Mouse (Mus musculus) brain, embryonic 14.5 days (tissue): Measurements from ENCODE around the gene H2afx. TPM values are rescaled to one million over a fixed set of nuclear protein-coding genes. Genes with fewer than 3 reads are reported as not detected.
"Not testable (repeated sequence)": the region's sequence is repeated elsewhere in the genome, so short reads cannot be mapped to it uniquely, and the experiment has no call there.

Experiments used
- DNase-seq: peaks from one replicate; pipeline ENCODE4 v3.0.0-alpha.2; 2011; ENCODE audit warnings: low read depth
- CTCF ChIP-seq: fragments of 200-500 bp; IDR thresholded peaks from 2 replicates; pipeline ENCODE4 v1.5.1; 2012; ENCODE audit warnings: inconsistent platforms, mild to moderate bottlenecking, moderate library complexity, borderline replicate concordance; ENCODE audit not compliant: insufficient read depth, insufficient read length; ENCODE audit errors: extremely low read depth
- POLR2A ChIP-seq: fragments of 200-500 bp; IDR thresholded peaks from 2 replicates; pipeline ENCODE4 v1.6.1; 2012; ENCODE audit warnings: mild to moderate bottlenecking, inconsistent platforms, borderline replicate concordance; ENCODE audit not compliant: poor library complexity, insufficient read depth, insufficient read length, severe bottlenecking; ENCODE audit errors: extremely low read depth
- polyA plus RNA-seq: library from polyadenylated mRNA; depleted of rRNA; stranded (reverse); fragments of >200 nt; gene quantifications from 2 replicates; pipeline ENCODE4 v1.2.3, GENCODE M21; 2012; rRNA removed

H2afx gene
- polyA plus RNA-seq, result 223 and 342 TPM in 2 replicates

GRCm38 (mm10) chr9:44334396-44335330 lies at the start of gene H2afx:
Gene H2afx, plus strand, starts transcription at chr9:44334694.
- TF ChIP-seq POLR2A (peak; percentile 99), CTCF (no peak)
- DNase-seq, result peak; percentile 100

- DNase-seq, result no peak
- TF ChIP-seq CTCF (no peak), POLR2A (no peak)
Measured at GRCm38 (mm10) chr9:44286256-44286850, 48.1 kb upstream of the H2afx start.

- peak; percentile 16 for DNase-seq
- no peak for TF ChIP-seq POLR2A
- no peak for TF ChIP-seq CTCF
Measured at GRCm38 (mm10) chr9:44287003-44287400, 47.5 kb upstream of the H2afx start.

- peak; percentile 71 for DNase-seq
- 0 out of 2 replicates have a peak, but pooled peaks have one; percentile 2 for TF ChIP-seq POLR2A
- no peak for TF ChIP-seq CTCF
Measured at GRCm38 (mm10) chr9:44287401-44288075, 47.0 kb upstream of the H2afx start.

GRCm38 (mm10) chr9:44288076-44288958 lies 46.2 kb upstream of the H2afx start, which contains the start of gene Abcg4:
Gene Abcg4, minus strand, starts transcription at chr9:44288615.
- DNase-seq, result peak; percentile 68
- TF ChIP-seq POLR2A (0 out of 2 replicates have a peak, but pooled peaks have one; percentile 14), CTCF (no peak)

GRCm38 (mm10) chr9:44288959-44289291 lies 45.6 kb upstream of the H2afx start:
- TF ChIP-seq POLR2A (no peak), CTCF (no peak)
- peak; percentile 40 for DNase-seq

GRCm38 (mm10) chr9:44292490-44292889 lies 42.0 kb upstream of the H2afx start:
- TF ChIP-seq POLR2A (no peak), CTCF (peak; percentile 57; the same call in 1 of the 2 replicates)
- DNase-seq, result peak; percentile 67

- not testable (repeated sequence) for DNase-seq
Measured at GRCm38 (mm10) chr9:44300001-44300400, 34.5 kb upstream of the H2afx start.

GRCm38 (mm10) chr9:44305466-44306079 lies 28.9 kb upstream of the H2afx start, which contains the start of gene Hinfp:
Gene Hinfp, minus strand, starts transcription at chr9:44305671.
- peak; percentile 100 for DNase-seq
- peak; percentile 93; the same call in 1 of the 2 replicates for TF ChIP-seq POLR2A
- TF ChIP-seq CTCF, result no peak

- no peak for DNase-seq
- TF ChIP-seq POLR2A (no peak), CTCF (no peak)
Measured at GRCm38 (mm10) chr9:44306532-44306931, 28.0 kb upstream of the H2afx start.

GRCm38 (mm10) chr9:44307248-44307647 lies 27.2 kb upstream of the H2afx start:
- TF ChIP-seq POLR2A (no peak), CTCF (no peak)

GRCm38 (mm10) chr9:44309756-44310155 lies 24.7 kb upstream of the H2afx start:
- TF ChIP-seq CTCF (no peak), POLR2A (no peak)
- DNase-seq, result no peak

More at GRCm38 (mm10) chr9:44307248-44307647, 27.2 kb upstream of the H2afx start:
- DNase-seq, result no peak

- no peak for DNase-seq
- TF ChIP-seq POLR2A, result no peak
- no peak for TF ChIP-seq CTCF
Measured at GRCm38 (mm10) chr9:44310750-44311135, 23.8 kb upstream of the H2afx start.
